Mouse (Mus musculus) adrenal gland, adult 2 months (tissue): ENCODE results near the gene Bglap3. TPM values are rescaled to one million over a fixed set of nuclear protein-coding genes. Genes with fewer than 3 reads are reported as not detected.
A peak's percentile ranks its signal among the peaks of the same experiment; 100 is the strongest.

Experiments used
- DNase-seq: peaks from one replicate; pipeline ENCODE4 v3.0.0; 2021
- polyA plus RNA-seq: library from polyadenylated mRNA; depleted of rRNA; stranded (reverse); fragments of >200 nt; gene quantifications from 2 replicates; pipeline ENCODE4 v1.2.3, GENCODE M21; 2012; rRNA removed
- total RNA-seq, 2 experiments: library from RNA; stranded (reverse); gene quantifications; 2 replicates each; pipeline ENCODE4 v1.2.3; 2021

The Bglap3 gene
- total and polyA plus RNA-seq, 3 experiments, result 0.63 to 1.2 TPM; not detected in 1

GRCm38 (mm10) chr3:88335436-88336053 is 37.0 kb downstream of the Bglap3 start:
- DNase-seq, result no peak

DNA sequence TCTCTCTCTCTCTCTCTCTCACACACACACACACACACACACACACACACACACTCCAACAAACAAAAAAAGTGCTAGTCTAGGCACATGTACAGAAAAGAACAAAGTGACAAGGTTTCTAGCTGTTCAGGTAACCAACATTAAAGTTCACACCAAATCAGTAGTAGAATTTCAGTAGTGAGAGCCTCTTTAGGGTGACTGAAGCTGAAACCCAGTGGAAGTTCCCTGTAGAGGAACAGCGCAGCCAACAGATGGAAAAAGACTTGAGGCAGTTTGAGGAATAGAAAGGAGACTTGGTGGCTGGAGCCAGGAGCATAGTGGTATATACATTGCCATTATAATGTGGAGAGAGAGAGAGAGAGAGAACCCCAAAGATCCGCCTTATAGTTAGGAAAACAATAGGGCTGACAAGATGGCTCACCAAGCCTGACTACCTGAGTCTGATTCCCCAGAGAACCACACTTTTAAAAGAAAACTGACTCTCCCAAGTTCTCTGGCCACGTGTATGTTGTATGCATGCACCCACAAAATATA is 37.6 kb downstream of the Bglap3 start:
- no peak for DNase-seq

DNA sequence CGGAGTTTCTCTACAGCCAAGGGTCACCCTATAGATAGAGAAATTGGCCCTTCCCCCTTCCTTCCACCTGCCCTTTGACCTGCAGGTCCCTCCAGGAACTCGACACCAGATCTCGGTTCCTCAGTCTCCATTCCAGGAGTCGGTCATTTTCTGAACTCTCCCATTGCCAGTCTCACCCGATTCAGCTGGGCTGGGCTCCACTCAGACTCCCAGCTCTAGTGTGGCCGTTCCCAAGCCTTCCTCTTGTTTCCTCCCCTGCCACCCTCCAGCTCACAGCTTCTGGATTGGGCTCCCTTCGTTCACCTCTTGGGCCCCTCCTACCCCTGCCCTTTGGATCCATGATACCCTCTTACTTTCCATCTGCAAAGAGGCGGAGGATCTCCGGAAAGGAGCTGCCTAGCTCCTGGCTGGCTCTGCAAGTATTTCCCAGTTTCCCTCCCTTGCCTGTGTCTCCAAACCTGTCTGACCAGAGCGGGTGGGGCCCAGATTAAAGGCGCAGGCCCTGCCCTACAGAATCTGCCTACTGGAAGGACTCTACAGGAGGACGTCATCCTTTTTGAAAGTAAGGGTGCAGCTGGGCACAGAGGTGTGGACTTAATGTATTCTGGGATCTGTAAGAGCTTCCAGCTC is 38.4 kb downstream of the Bglap3 start:
- no peak for DNase-seq

DNA sequence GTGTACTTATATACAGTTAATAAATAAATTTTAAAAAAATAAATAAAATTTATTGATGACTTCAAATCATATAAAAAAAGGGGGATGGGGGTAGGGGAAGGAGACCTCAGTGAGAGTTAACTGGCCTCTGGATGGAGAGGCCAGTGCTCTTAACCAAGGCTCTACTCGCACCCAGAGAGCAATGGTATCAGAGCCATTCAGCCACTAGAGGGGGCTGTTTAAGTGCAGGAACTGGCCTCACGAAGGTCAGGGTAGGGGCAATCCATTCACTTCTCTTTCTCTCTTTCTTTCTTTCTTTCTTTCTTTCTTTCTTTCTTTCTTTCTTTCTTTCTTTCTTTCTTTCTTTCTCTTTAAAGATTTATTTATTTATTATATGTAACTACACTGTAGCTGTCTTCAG is 41.3 kb downstream of the Bglap3 start:
- DNase-seq, result peak; percentile 60

DNA sequence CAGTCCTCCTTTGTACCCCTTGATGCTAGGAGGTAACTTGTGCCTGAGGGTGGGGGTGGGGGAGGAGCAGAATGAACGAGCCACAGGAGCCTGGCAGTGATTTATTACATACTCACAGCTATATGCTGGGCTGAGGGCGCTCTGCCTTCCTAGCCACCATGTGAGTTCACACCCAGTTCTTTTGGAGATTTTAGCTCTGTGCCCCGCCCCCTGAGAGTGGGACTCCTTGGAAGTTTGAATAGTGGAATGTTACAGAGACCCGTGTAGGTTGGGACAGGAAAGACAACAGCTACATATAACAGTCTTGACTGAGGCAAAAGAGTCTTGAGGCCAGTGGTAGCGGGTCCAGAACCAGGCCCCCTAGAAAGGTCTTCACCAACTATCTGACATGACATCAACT is 43.6 kb downstream of the Bglap3 start:
- DNase-seq, result no peak

- DNase-seq, result peak; percentile 70
These were observed 47.6 kb downstream of the Bglap3 start, which contains the start of gene Glmp for GRCm38 (mm10) chr3:88324951-88325405. Gene Glmp, plus strand, starts transcription at chr3:88325023.

Other genes starting within 250 kb of the Bglap3 start
- 100 to 1,000 TPM in 1 of 2 experiments, 10 to 100 TPM in 1; 78.4 to 114 TPM for gene Mef2d, start 230.4 kb downstream of the Bglap3 start, total RNA-seq
- gene Mef2d, start 230.4 kb downstream of the Bglap3 start, polyA plus RNA-seq, result 173 and 185 TPM in 2 replicates
- gene Rhbg, start 118.0 kb downstream of the Bglap3 start, total RNA-seq, result 10 to 100 TPM in 1 of 2 experiments, 1 to 10 TPM in 1; 8.5 to 18.3 TPM
- gene Rhbg, start 118.0 kb downstream of the Bglap3 start, polyA plus RNA-seq, result 0.76 and 1.8 TPM in 2 replicates
- 1 to 10 TPM; 1.7 to 1.9 TPM for gene Gm38392, start 85.5 kb downstream of the Bglap3 start, total RNA-seq
- 0.26 TPM in 1 of 2 replicates, not detected in the other for gene Gm38392, start 85.5 kb downstream of the Bglap3 start, polyA plus RNA-seq
- gene Tsacc, start 75.7 kb downstream of the Bglap3 start, total RNA-seq, result 10 to 100 TPM in 1 of 2 experiments, 1 to 10 TPM in 1; 5.7 to 10.6 TPM
- gene Tsacc, start 75.7 kb downstream of the Bglap3 start, polyA plus RNA-seq, result 1.9 and 2.3 TPM in 2 replicates
- gene Cct3, start 75.6 kb downstream of the Bglap3 start, total RNA-seq, result 100 to 1,000 TPM; 218 to 316 TPM
- 48.9 and 64.9 TPM in 2 replicates for gene Cct3, start 75.6 kb downstream of the Bglap3 start, polyA plus RNA-seq
- gene Glmp, start 47.7 kb downstream of the Bglap3 start, total RNA-seq, result 100 to 1,000 TPM; 229 to 231 TPM
- gene Glmp, start 47.7 kb downstream of the Bglap3 start, polyA plus RNA-seq, result 145 and 186 TPM in 2 replicates
- 10 to 100 TPM; 13.9 to 14.1 TPM for gene Tmem79, start 36.6 kb downstream of the Bglap3 start, total RNA-seq
- 20.1 and 22.3 TPM in 2 replicates for gene Tmem79, start 36.6 kb downstream of the Bglap3 start, polyA plus RNA-seq
- 10 to 100 TPM; 42.9 to 47.5 TPM for gene Smg5, start 36.5 kb downstream of the Bglap3 start, total RNA-seq
- 56.3 and 60.2 TPM in 2 replicates for gene Smg5, start 36.5 kb downstream of the Bglap3 start, polyA plus RNA-seq
- gene Paqr6, start 8.2 kb downstream of the Bglap3 start, total RNA-seq, result 1 to 10 TPM; 1.1 to 4.7 TPM
- gene Paqr6, start 8.2 kb downstream of the Bglap3 start, polyA plus RNA-seq, result 13.5 and 20.0 TPM in 2 replicates
- 1 to 10 TPM in 1 of 2 experiments, not detected in 1; 2.2 TPM for gene Bglap2, start 6.0 kb upstream of the Bglap3 start, total RNA-seq
- gene Bglap2, start 6.0 kb upstream of the Bglap3 start, polyA plus RNA-seq, result 0.28 TPM in 1 of 2 replicates, not detected in the other
- 1 to 10 TPM in 1 of 2 experiments, under 1 TPM in 1; 0.86 to 3.4 TPM for gene Bglap, start 11.7 kb upstream of the Bglap3 start, total RNA-seq
- 1.1 TPM in 1 of 2 replicates, not detected in the other for gene Bglap, start 11.7 kb upstream of the Bglap3 start, polyA plus RNA-seq
- gene Pmf1, start 37.6 kb upstream of the Bglap3 start, total RNA-seq, result 10 to 100 TPM; 31.1 to 43.0 TPM
- 75.8 and 77.4 TPM in 2 replicates for gene Pmf1, start 37.6 kb upstream of the Bglap3 start, polyA plus RNA-seq
- gene Slc25a44, start 52.4 kb upstream of the Bglap3 start, total RNA-seq, result 10 to 100 TPM; 51.1 to 59.4 TPM
- 40.7 and 40.9 TPM in 2 replicates for gene Slc25a44, start 52.4 kb upstream of the Bglap3 start, polyA plus RNA-seq
- 10 to 100 TPM in 1 of 2 experiments, 1 to 10 TPM in 1; 8.8 to 14.3 TPM for gene Sema4a, start 88.4 kb upstream of the Bglap3 start, total RNA-seq
- gene Sema4a, start 88.4 kb upstream of the Bglap3 start, polyA plus RNA-seq, result 31.8 and 42.4 TPM in 2 replicates
- 100 to 1,000 TPM in 1 of 2 experiments, 10 to 100 TPM in 1; 78.2 to 158 TPM for gene Lmna, start 137.2 kb upstream of the Bglap3 start, total RNA-seq
- 170 and 236 TPM in 2 replicates for gene Lmna, start 137.2 kb upstream of the Bglap3 start, polyA plus RNA-seq
- gene Mex3a, start 159.7 kb upstream of the Bglap3 start, total RNA-seq, result 1 to 10 TPM; 2.3 to 3.2 TPM
- gene Mex3a, start 159.7 kb upstream of the Bglap3 start, polyA plus RNA-seq, result 1.7 and 2.1 TPM in 2 replicates
- not detected for gene Rab25, start 175.6 kb upstream of the Bglap3 start, total RNA-seq
- gene Rab25, start 175.6 kb upstream of the Bglap3 start, polyA plus RNA-seq, result 0.09 and 0.10 TPM in 2 replicates
- 100 to 1,000 TPM; 153 to 154 TPM for gene Lamtor2, start 180.3 kb upstream of the Bglap3 start, total RNA-seq
- gene Lamtor2, start 180.3 kb upstream of the Bglap3 start, polyA plus RNA-seq, result 107 and 117 TPM in 2 replicates
- gene Ubqln4, start 181.0 kb upstream of the Bglap3 start, total RNA-seq, result 100 to 1,000 TPM in 1 of 2 experiments, 10 to 100 TPM in 1; 61.1 to 100 TPM
- gene Ubqln4, start 181.0 kb upstream of the Bglap3 start, polyA plus RNA-seq, result 77.9 and 96.2 TPM in 2 replicates
- gene Ssr2, start 203.1 kb upstream of the Bglap3 start, total RNA-seq, result 100 to 1,000 TPM; 178 to 218 TPM
- 110 and 151 TPM in 2 replicates for gene Ssr2, start 203.1 kb upstream of the Bglap3 start, polyA plus RNA-seq
- gene Arhgef2, start 233.2 kb upstream of the Bglap3 start, total RNA-seq, result 10 to 100 TPM; 26.3 to 33.3 TPM
- gene Arhgef2, start 233.2 kb upstream of the Bglap3 start, polyA plus RNA-seq, result 35.9 and 37.5 TPM in 2 replicates